Mouse (Mus musculus): ENCODE measurements around the gene Atxn2.

GRCm38 (mm10) chr5:121841516-121841915 lies 130.4 kb downstream of the Atxn2 start:
- no peak for TF ChIP-seq CTCF (IDR thresholded peaks at IDR 0.05; ENCODE audit: low read depth)
- no peak for TF ChIP-seq EP300 (IDR thresholded peaks at IDR 0.05; ENCODE audit: low read depth)

Data from liver, postnatal 0 days (tissue).